Mouse (Mus musculus): Measurements from ENCODE around the gene Slc24a3. TPM values are rescaled to one million over a fixed set of nuclear protein-coding genes. Genes with fewer than 3 reads are reported as not detected.

Gene Slc24a3
- polyA plus RNA-seq, 1 experiment from 2014 or later, result 3.5 TPM

- WGBS, result 76% methylated on average over 21 of the region's 21 CpGs
- Histone ChIP-seq H3K4me3 (no peak overlapping the region), H3K9ac (no peak overlapping the region), H3K36me3 (no peaks in the 10 kb centered on the region), H3K9me3 (replicated peaks) (no peaks in the 10 kb centered on the region), H3K27ac (no peak overlapping the region), H3K27me3 (no peaks in the 10 kb centered on the region), H3K4me1 (0 out of 2 replicates have a peak, but pooled peaks cover 2% of the 10 kb centered on the region), H3K4me2 (replicated peaks) (no peak overlapping the region)
- ATAC-seq (ENCODE audit: low FRiP score), result no peak
Observed at GRCm38 (mm10) chr2:145640255-145640984, 472.9 kb downstream of the Slc24a3 start.

- Histone ChIP-seq H3K4me3 (no peak overlapping the region), H3K4me1 (no peaks in the 10 kb centered on the region), H3K4me2 (replicated peaks) (no peak overlapping the region), H3K9me3 (replicated peaks) (no peaks in the 10 kb centered on the region), H3K27ac (no peak overlapping the region), H3K36me3 (no peaks in the 10 kb centered on the region), H3K27me3 (no peaks in the 10 kb centered on the region), H3K9ac (no peak overlapping the region)
- 37% methylated on average over 12 of the region's 12 CpGs for WGBS
- no peak for ATAC-seq (ENCODE audit: low FRiP score)
Observed at GRCm38 (mm10) chr2:145655373-145655960, 487.9 kb downstream of the Slc24a3 start.

- Histone ChIP-seq H3K9ac (no peak overlapping the region), H3K36me3 (no peaks in the 10 kb centered on the region), H3K4me2 (replicated peaks) (no peak overlapping the region), H3K4me1 (no peaks in the 10 kb centered on the region), H3K27ac (no peak overlapping the region), H3K4me3 (no peak overlapping the region), H3K27me3 (no peaks in the 10 kb centered on the region), H3K9me3 (replicated peaks) (no peaks in the 10 kb centered on the region)
- 47% methylated on average over 3 of the region's 3 CpGs for WGBS
- ATAC-seq (ENCODE audit: low FRiP score), result no peak
Observed at GRCm38 (mm10) chr2:145656121-145656520, 488.6 kb downstream of the Slc24a3 start.

DNA sequence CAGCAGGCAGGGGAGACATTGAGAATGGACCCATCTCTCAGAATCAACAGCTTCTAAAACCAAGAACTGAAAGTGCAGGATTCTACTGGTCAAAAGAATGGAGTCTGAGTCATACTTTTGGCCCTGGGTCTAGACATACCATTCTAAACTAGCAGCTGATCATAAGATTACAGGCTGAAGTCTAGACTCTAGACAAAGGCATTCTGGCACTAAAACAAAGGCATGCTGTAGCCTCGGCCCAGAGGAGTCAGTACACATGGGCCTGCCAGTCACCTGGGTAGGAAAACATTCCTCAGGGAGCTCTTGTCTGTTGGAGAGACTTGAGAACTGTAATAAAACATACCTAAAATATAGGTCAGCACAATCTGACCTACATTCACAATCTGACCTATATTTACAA, 489.2 kb downstream of the Slc24a3 start:
- no peak overlapping the region for H3K4me2 ChIP-seq (replicated peaks)
- no peaks in the 10 kb centered on the region for H3K4me1 ChIP-seq
- WGBS, result 58% methylated on average over 1 of the region's 1 CpGs
- no peaks in the 10 kb centered on the region for H3K36me3 ChIP-seq
- no peak for ATAC-seq (ENCODE audit: low FRiP score)
- no peak overlapping the region for H3K4me3 ChIP-seq
- H3K9ac ChIP-seq, result no peak overlapping the region
- H3K27ac ChIP-seq, result no peak overlapping the region
- no peaks in the 10 kb centered on the region for H3K9me3 ChIP-seq (replicated peaks)
- H3K27me3 ChIP-seq, result no peaks in the 10 kb centered on the region

GRCm38 (mm10) chr2:145661242-145661641, 493.7 kb downstream of the Slc24a3 start:
- Histone ChIP-seq H3K36me3 (no peaks in the 10 kb centered on the region), H3K9ac (no peak overlapping the region), H3K27me3 (no peaks in the 10 kb centered on the region), H3K27ac (no peak overlapping the region), H3K9me3 (replicated peaks) (no peaks in the 10 kb centered on the region), H3K4me1 (no peaks in the 10 kb centered on the region), H3K4me2 (replicated peaks) (no peak overlapping the region), H3K4me3 (no peak overlapping the region)
- no peak for ATAC-seq (ENCODE audit: low FRiP score)
- 75% methylated on average over 7 of the region's 7 CpGs for WGBS

DNA sequence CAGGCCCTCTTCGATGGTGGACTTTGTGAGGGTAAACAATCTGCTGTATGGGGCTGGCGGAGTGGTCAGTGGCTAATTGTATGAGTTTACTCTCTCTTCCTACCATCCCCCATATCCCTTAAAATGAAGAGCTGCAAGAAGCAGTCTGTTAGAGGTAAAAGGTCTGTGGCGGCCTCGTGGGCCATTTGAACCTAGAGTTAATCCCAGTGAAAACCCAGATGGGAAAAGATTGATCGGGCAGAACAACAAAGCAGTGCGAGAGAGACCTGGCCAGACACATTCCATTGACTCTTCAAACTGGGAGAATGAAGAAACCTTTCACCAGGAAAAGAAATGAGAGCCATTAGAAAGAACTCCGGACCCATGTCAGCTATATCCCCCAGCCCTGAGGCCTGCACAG, 496.3 kb downstream of the Slc24a3 start:
- 78% methylated on average over 7 of the region's 7 CpGs for WGBS
- Histone ChIP-seq H3K36me3 (no peaks in the 10 kb centered on the region), H3K4me1 (no peaks in the 10 kb centered on the region), H3K27ac (no peak overlapping the region), H3K4me3 (no peak overlapping the region), H3K9ac (no peak overlapping the region), H3K9me3 (replicated peaks) (no peaks in the 10 kb centered on the region), H3K4me2 (replicated peaks) (no peak overlapping the region), H3K27me3 (no peaks in the 10 kb centered on the region)
- ATAC-seq (ENCODE audit: low FRiP score), result no peak

DNA sequence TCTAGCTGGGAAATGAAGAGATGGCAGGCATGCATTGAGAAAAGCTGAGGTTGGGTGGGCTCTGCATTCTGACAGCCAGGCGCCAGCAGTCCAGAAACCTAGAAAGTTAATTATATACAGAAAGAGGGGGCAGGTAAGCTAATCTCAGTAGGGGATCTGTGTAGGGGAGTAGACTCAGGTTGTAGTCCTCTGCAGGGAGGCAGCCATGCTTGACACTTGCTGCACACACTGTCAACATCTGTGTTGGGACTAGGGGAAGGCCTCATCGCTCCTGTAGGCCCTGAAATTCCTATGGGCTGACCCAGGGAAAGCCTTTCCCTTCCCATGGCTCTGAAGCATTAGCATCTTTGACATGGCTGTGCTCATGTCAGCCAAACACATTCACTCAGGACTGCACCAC, 496.8 kb downstream of the Slc24a3 start:
- Histone ChIP-seq H3K4me3 (no peak overlapping the region), H3K27me3 (no peaks in the 10 kb centered on the region), H3K27ac (no peak overlapping the region), H3K4me1 (no peaks in the 10 kb centered on the region), H3K36me3 (no peaks in the 10 kb centered on the region), H3K9me3 (replicated peaks) (no peaks in the 10 kb centered on the region), H3K9ac (no peak overlapping the region), H3K4me2 (replicated peaks) (no peak overlapping the region)
- ATAC-seq (ENCODE audit: low FRiP score), result no peak
- 85% methylated on average over 2 of the region's 2 CpGs for WGBS

GRCm38 (mm10) chr2:145668135-145668534, 500.6 kb downstream of the Slc24a3 start:
- H3K4me2 ChIP-seq (replicated peaks), result no peak overlapping the region
- no peaks in the 10 kb centered on the region for H3K36me3 ChIP-seq
- no peaks in the 10 kb centered on the region for H3K4me1 ChIP-seq
- ATAC-seq (ENCODE audit: low FRiP score), result no peak
- no peak overlapping the region for H3K9ac ChIP-seq
- H3K9me3 ChIP-seq (replicated peaks), result no peaks in the 10 kb centered on the region
- no peak overlapping the region for H3K4me3 ChIP-seq
- no peak overlapping the region for H3K27ac ChIP-seq
- WGBS, result 76% methylated on average over 4 of the region's 4 CpGs
- H3K27me3 ChIP-seq, result no peaks in the 10 kb centered on the region

DNA sequence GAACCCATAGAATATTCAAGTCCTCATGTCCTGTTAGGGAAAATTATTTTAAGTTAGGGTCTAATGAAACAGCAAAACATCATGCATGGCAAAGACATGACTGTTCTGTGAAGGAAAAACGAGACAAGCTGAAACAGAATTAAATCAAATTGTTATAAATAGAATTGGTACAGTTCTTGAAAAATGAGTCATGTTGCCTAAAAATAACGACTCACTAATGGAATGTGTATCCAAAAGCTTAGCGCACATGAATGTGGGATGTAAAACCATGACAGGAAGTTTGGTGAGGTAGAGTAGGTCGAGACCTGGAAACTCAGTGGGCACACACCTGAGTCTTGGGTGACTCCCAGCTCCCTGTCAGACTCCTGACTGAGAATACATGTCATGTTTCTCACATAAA, 502.6 kb downstream of the Slc24a3 start:
- H3K9me3 ChIP-seq (replicated peaks), result no peaks in the 10 kb centered on the region
- 89% methylated on average over 4 of the region's 4 CpGs for WGBS
- no peak overlapping the region for H3K27ac ChIP-seq
- no peak for ATAC-seq (ENCODE audit: low FRiP score)
- peaks cover 12% of the 10 kb centered on the region for H3K4me1 ChIP-seq
- H3K4me2 ChIP-seq (replicated peaks), result no peak overlapping the region
- no peaks in the 10 kb centered on the region for H3K27me3 ChIP-seq
- H3K9ac ChIP-seq, result no peak overlapping the region
- no peaks in the 10 kb centered on the region for H3K36me3 ChIP-seq
- H3K4me3 ChIP-seq, result no peak overlapping the region

DNA sequence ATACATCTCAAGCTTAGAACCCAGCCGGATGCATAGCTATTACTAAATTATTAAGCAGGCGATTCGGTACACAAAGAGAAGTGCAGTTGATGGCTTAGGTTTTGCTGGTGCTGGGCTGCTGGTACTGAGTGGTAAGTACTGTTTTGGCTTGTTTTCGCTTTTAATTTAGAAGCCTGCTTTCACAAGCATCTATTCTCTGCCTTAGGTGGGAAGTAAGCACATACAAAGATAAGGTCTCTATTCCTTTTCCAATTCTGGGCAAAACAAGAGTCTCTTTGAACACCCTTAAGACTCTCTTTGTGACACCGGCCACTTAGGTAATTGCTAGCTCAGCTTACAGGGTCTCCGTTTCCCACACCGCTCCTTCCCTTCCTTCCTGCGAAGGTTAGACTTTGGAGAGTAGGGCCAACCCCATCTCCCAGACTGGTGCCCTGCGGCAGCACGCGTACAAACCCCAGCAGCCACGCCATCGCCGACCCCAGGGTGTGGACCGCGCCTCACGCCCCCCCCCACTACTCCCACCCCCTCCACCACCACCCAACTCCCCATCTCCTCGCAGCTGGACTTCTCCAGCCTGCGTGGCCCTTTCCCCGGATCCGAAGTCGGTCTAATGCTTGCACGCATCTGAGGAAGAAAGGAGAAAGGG, 507.1 kb downstream of the Slc24a3 start:
- Histone ChIP-seq H3K4me3 (peak overlapping the region; percentile 64), H3K27me3 (no peaks in the 10 kb centered on the region), H3K27ac (peak overlapping the region; percentile 42; the same call in 1 of the 2 replicates), H3K4me2 (replicated peaks) (peak overlapping the region; percentile 90), H3K36me3 (no peaks in the 10 kb centered on the region), H3K9ac (peak overlapping the region; percentile 73), H3K4me1 (peaks cover 23% of the 10 kb centered on the region), H3K9me3 (replicated peaks) (no peaks in the 10 kb centered on the region)
- WGBS, result 5% methylated on average over 23 of the region's 23 CpGs
- peak; percentile 49 for ATAC-seq (ENCODE audit: low FRiP score)

DNA sequence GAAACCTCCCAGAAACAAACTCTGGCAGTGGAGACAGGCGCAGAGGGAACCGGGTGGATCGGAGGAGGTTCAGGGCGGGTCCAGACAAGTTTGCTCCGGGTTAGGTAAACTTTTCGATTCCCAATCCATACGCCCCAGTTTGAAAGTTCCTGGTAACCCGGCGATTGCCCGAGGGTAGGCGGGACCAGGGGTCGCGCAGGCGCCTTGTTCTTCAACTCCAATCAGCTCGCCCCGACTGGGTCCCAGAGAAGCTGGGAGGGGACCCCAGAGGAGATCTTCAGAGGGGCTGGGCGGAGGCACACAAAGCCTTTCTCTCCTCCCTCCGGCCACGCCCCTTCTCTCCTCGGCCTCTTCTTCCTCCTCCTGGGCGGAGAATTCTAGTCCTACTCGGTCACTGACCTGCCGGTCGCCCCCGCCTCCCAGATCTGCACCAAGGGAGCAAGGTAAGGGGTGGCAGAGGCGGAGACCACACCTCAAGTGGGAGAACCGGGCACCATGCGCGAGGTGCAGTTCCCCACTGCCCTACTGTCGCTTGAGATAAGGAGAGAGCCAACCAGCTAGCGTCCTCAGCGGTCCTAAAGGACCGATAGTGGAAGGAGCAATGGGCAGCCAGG, 507.7 kb downstream of the Slc24a3 start, which contains the start of gene Rin2:
Gene Rin2 (plus strand): TSS at position 74 of the 614 bp plus-strand sequence.
- peaks cover 23% of the 10 kb centered on the region for H3K4me1 ChIP-seq
- H3K27me3 ChIP-seq, result no peaks in the 10 kb centered on the region
- no peaks in the 10 kb centered on the region for H3K9me3 ChIP-seq (replicated peaks)
- no peaks in the 10 kb centered on the region for H3K36me3 ChIP-seq
- peak within 1 kb of the TSS; percentile 73 for H3K9ac ChIP-seq
- peak; percentile 87 for ATAC-seq (ENCODE audit: low FRiP score)
- WGBS, result 0% methylated on average over 33 of the region's 33 CpGs
- H3K27ac ChIP-seq, result peak within 1 kb of the TSS; percentile 60
- peak within 1 kb of the TSS; percentile 90 for H3K4me2 ChIP-seq (replicated peaks)
- H3K4me3 ChIP-seq, result peak within 1 kb of the TSS; percentile 64

Data from hindbrain, embryonic 12.5 days (tissue).